Mouse (Mus musculus) forebrain, embryonic 12.5 days (tissue): Measurements from ENCODE around the gene Odc1. TPM values are rescaled to one million over a fixed set of nuclear protein-coding genes. Genes with fewer than 3 reads are reported as not detected.

ENCODE experiments used
- polyA plus RNA-seq: library from polyadenylated mRNA; unstranded; fragments of >200 nt; fragmentation: Nextera tagmentation; extraction: Ambion mirVana; gene quantifications from 2 replicates; pipeline ENCODE4 v1.2.1, GENCODE M21; 2016

The Odc1 gene
- polyA plus RNA-seq, 1 experiment from 2014 or later, result 318 TPM

Other genes with a start within 250 kb of the Odc1 start
- gene Atp6v1c2, start 215.4 kb upstream of the Odc1 start, polyA plus RNA-seq, result 0.46 and 0.47 TPM in 2 replicates
- gene Nol10, start 196.3 kb upstream of the Odc1 start, polyA plus RNA-seq, result 30.7 and 32.4 TPM in 2 replicates
- 36.6 and 41.3 TPM in 2 replicates for gene Hpcal1, start 146.1 kb downstream of the Odc1 start, polyA plus RNA-seq